29 mouse cellular contexts compared by ENCODE assay signal in genomic region chr19:26885616-26886015, GRCm38 (mm10). TPM values are rescaled to one million over a fixed set of nuclear protein-coding genes. Genes with fewer than 3 reads are reported as not detected.
"Had no signal": no experiment of that assay in that cellular context is flagged by ENCODE, and none has a peak within 500 bp of the region (broad histone marks: within the 10 kb centered on the region; RNA-seq: fewer than 3 reads in every experiment).

Gene Gm815, plus strand, starts transcription at chr19:26885881.

- H3K4me1 ChIP-seq: liver, embryonic 13.5 days had no signal

- H3K9me3 ChIP-seq: liver, embryonic 13.5 days had no signal

- H3K4me3 ChIP-seq: liver, embryonic 13.5 days had no signal

- DNase-seq: kidney, adult 18-20 months; kidney, adult 9 months; kidney, postnatal 14 days; kidney, postnatal 4 days; layer of hippocampus, adult 9-11 months; liver, embryonic 13.5 days; midbrain, embryonic 14.5 days; right cerebral cortex, adult 18-20 months; right cerebral cortex, postnatal 14 days; right cerebral cortex, postnatal 4 days; thymus, adult 2 months; thymus, postnatal 14 days; thymus, postnatal 4 days had no signal

- H3K27me3 ChIP-seq: liver, embryonic 13.5 days had no signal

- ATAC-seq: hindbrain, postnatal 0 days; inflammation-experienced regulatory T-cells, adult 6 months; intestine, embryonic 16.5 days had no signal

- H3K27ac ChIP-seq: hindbrain, postnatal 0 days; liver, embryonic 13.5 days; stomach, postnatal 0 days had no signal

- H3K36me3 ChIP-seq: liver, embryonic 13.5 days had no signal

- H3K4me2 ChIP-seq: liver, embryonic 13.5 days had no signal

- H3K9ac ChIP-seq: liver, embryonic 13.5 days had no signal

RNA-seq across cellular contexts. Expression of gene Gm815, which starts in this region (rescaled TPM):
- total RNA-seq: hindbrain, postnatal 0 days; layer of hippocampus, adult 18-20 months; left cerebral cortex, adult 8-10 months; left cerebral cortex, postnatal 14 days; liver, adult 2 months; midbrain, postnatal 0 days had no signal
- polyA plus RNA-seq: hindbrain, postnatal 0 days; inflammation-experienced regulatory T-cells, adult 6 months; intestine, embryonic 16.5 days; kidney, embryonic 16.5 days; limb, embryonic 11.5 days; limb, embryonic 14.5 days; liver, adult 2 months; liver, embryonic 13.5 days; liver, embryonic 16.5 days; midbrain, embryonic 14.5 days; midbrain, postnatal 0 days; neural tube, embryonic 11.5 days; neural tube, embryonic 14.5 days; stomach, embryonic 14.5 days; stomach, postnatal 0 days; thymus, adult 2 months had no signal
